Mouse (Mus musculus) thymus, postnatal 0 days (tissue): ENCODE data around the gene Dnajc5. TPM values are rescaled to one million over a fixed set of nuclear protein-coding genes. Genes with fewer than 3 reads are reported as not detected.

Source experiments
- microRNA-seq: library from miRNA; unstranded; fragments of <30 nt; microRNA quantifications from one replicate; pipeline ENCODE4, GENCODE M21; 2016; ENCODE audit warnings: borderline number of aligned reads
- polyA plus RNA-seq: library from polyadenylated mRNA; unstranded; fragments of >200 nt; fragmentation: Nextera tagmentation; extraction: Ambion mirVana; gene quantifications from 2 replicates; pipeline ENCODE4 v1.2.1, GENCODE M21; 2015

Dnajc5 gene
- polyA plus RNA-seq, 1 experiment from 2014 or later = 86.7 TPM

Small RNAs within 50 kb of the gene (microRNA-seq; reads per million reads assigned to microRNA genes)
- gene Mir7006 = not detected

Other genes starting within 250 kb of the Dnajc5 start
- 11.8 and 14.1 TPM in 2 replicates for gene Gmeb2, start 232.4 kb upstream of the Dnajc5 start, polyA plus RNA-seq
- 0.22 and 0.27 TPM in 2 replicates for gene Stmn3, start 206.0 kb upstream of the Dnajc5 start, polyA plus RNA-seq
- 31.9 and 37.6 TPM in 2 replicates for gene Rtel1, start 200.7 kb upstream of the Dnajc5 start, polyA plus RNA-seq
- 36.4 and 37.6 TPM in 2 replicates for gene Zgpat, start 155.6 kb upstream of the Dnajc5 start, polyA plus RNA-seq
- 55.8 and 68.0 TPM in 2 replicates for gene Arfrp1, start 155.1 kb upstream of the Dnajc5 start, polyA plus RNA-seq
- 35.7 and 40.7 TPM in 2 replicates for gene Lime1, start 140.4 kb upstream of the Dnajc5 start, polyA plus RNA-seq
- gene Zbtb46, start 61.1 kb upstream of the Dnajc5 start, polyA plus RNA-seq = 2.4 and 2.8 TPM in 2 replicates
- 0.14 TPM in 1 of 2 replicates, not detected in the other for gene Abhd16b, start 27.3 kb upstream of the Dnajc5 start, polyA plus RNA-seq
- gene Tpd52l2, start 23.3 kb upstream of the Dnajc5 start, polyA plus RNA-seq = 118 and 124 TPM in 2 replicates
- gene Uckl1, start 64.4 kb downstream of the Dnajc5 start, polyA plus RNA-seq = 50.0 and 51.1 TPM in 2 replicates
- gene Prpf6, start 71.4 kb downstream of the Dnajc5 start, polyA plus RNA-seq = 51.7 and 55.3 TPM in 2 replicates
- 23.3 and 35.0 TPM in 2 replicates for gene Zfp512b, start 72.3 kb downstream of the Dnajc5 start, polyA plus RNA-seq
- 9.4 and 12.1 TPM in 2 replicates for gene Samd10, start 78.7 kb downstream of the Dnajc5 start, polyA plus RNA-seq
- gene Gm29797, start 136.5 kb downstream of the Dnajc5 start, polyA plus RNA-seq = 0.18 and 0.44 TPM in 2 replicates
- gene Sox18, start 151.2 kb downstream of the Dnajc5 start, polyA plus RNA-seq = 13.9 and 14.1 TPM in 2 replicates
- 8.5 and 9.8 TPM in 2 replicates for gene Tcea2, start 159.8 kb downstream of the Dnajc5 start, polyA plus RNA-seq
- 80.7 and 97.8 TPM in 2 replicates for gene Rgs19, start 173.5 kb downstream of the Dnajc5 start, polyA plus RNA-seq
- not detected in 2 replicates for gene Lkaaear1, start 178.0 kb downstream of the Dnajc5 start, polyA plus RNA-seq
- 0.12 and 0.14 TPM in 2 replicates for gene Oprl1, start 194.5 kb downstream of the Dnajc5 start, polyA plus RNA-seq
- gene Myt1, start 242.8 kb downstream of the Dnajc5 start, polyA plus RNA-seq = not detected in 2 replicates